Mouse (Mus musculus): ENCODE measurements around the gene Rbm44. TPM values are rescaled to one million over a fixed set of nuclear protein-coding genes. Genes with fewer than 3 reads are reported as not detected.

Gene Rbm44
- polyA plus RNA-seq, 1 experiment: 0.07 TPM

- TF ChIP-seq FLI1 (IDR thresholded peaks at IDR 0.05; ENCODE audit: low read length): no peak
- no peak for TF ChIP-seq GATA1 (IDR thresholded peaks at IDR 0.05; ENCODE audit: borderline replicate concordance, low read length)
- H3K36me3 ChIP-seq (replicated peaks; ENCODE audit: low read length): peaks cover 23% of the 10 kb centered on the region
- peaks cover 8% of the 10 kb centered on the region for H3K27me3 ChIP-seq (replicated peaks)
- no peak overlapping the region for H3K4me3 ChIP-seq (replicated peaks)
- peaks cover 59% of the 10 kb centered on the region for H3K4me1 ChIP-seq
- no peaks in the 10 kb centered on the region for H3K9me3 ChIP-seq
Measured at GRCm38 (mm10) chr1:91206336-91206735, 61.4 kb downstream of the Rbm44 start.

- TF ChIP-seq FLI1 (IDR thresholded peaks at IDR 0.05; ENCODE audit: low read length) (no peak), GATA1 (IDR thresholded peaks at IDR 0.05; ENCODE audit: borderline replicate concordance, low read length) (no peak)
- Histone ChIP-seq H3K36me3 (replicated peaks; ENCODE audit: low read length) (peaks cover 23% of the 10 kb centered on the region), H3K4me3 (replicated peaks) (no peak overlapping the region), H3K27me3 (replicated peaks) (peaks cover 8% of the 10 kb centered on the region), H3K9me3 (no peaks in the 10 kb centered on the region), H3K4me1 (peaks cover 63% of the 10 kb centered on the region)
Measured at GRCm38 (mm10) chr1:91206873-91207272, 62.0 kb downstream of the Rbm44 start.

- no peak for TF ChIP-seq GATA1 (IDR thresholded peaks at IDR 0.05; ENCODE audit: borderline replicate concordance, low read length)
- TF ChIP-seq FLI1 (IDR thresholded peaks at IDR 0.05; ENCODE audit: low read length): no peak
- Histone ChIP-seq H3K4me3 (replicated peaks) (no peak overlapping the region), H3K27me3 (replicated peaks) (peaks cover 10% of the 10 kb centered on the region), H3K9me3 (no peaks in the 10 kb centered on the region), H3K36me3 (replicated peaks; ENCODE audit: low read length) (peaks cover 23% of the 10 kb centered on the region), H3K4me1 (peaks cover 65% of the 10 kb centered on the region)
Measured at GRCm38 (mm10) chr1:91207334-91208074, 62.6 kb downstream of the Rbm44 start.

- Histone ChIP-seq H3K27me3 (replicated peaks) (peaks cover 10% of the 10 kb centered on the region), H3K4me3 (replicated peaks) (no peak overlapping the region), H3K4me1 (peaks cover 71% of the 10 kb centered on the region), H3K9me3 (no peaks in the 10 kb centered on the region), H3K36me3 (replicated peaks; ENCODE audit: low read length) (peaks cover 23% of the 10 kb centered on the region)
- TF ChIP-seq GATA1 (IDR thresholded peaks at IDR 0.05; ENCODE audit: borderline replicate concordance, low read length) (no peak), FLI1 (IDR thresholded peaks at IDR 0.05; ENCODE audit: low read length) (no peak)
Measured at GRCm38 (mm10) chr1:91209343-91209742, 64.5 kb downstream of the Rbm44 start.

GRCm38 (mm10) chr1:91209785-91210184 is 64.9 kb downstream of the Rbm44 start:
- Histone ChIP-seq H3K36me3 (replicated peaks; ENCODE audit: low read length) (peaks cover 23% of the 10 kb centered on the region), H3K4me1 (peaks cover 70% of the 10 kb centered on the region), H3K9me3 (no peaks in the 10 kb centered on the region), H3K27me3 (replicated peaks) (peaks cover 10% of the 10 kb centered on the region), H3K4me3 (replicated peaks) (no peak overlapping the region)
- no peak for TF ChIP-seq FLI1 (IDR thresholded peaks at IDR 0.05; ENCODE audit: low read length)
- TF ChIP-seq GATA1 (IDR thresholded peaks at IDR 0.05; ENCODE audit: borderline replicate concordance, low read length): no peak

- Histone ChIP-seq H3K4me1 (peaks cover 75% of the 10 kb centered on the region), H3K36me3 (replicated peaks; ENCODE audit: low read length) (peaks cover 21% of the 10 kb centered on the region), H3K4me3 (replicated peaks) (no peak overlapping the region), H3K9me3 (no peaks in the 10 kb centered on the region), H3K27me3 (replicated peaks) (peaks cover 10% of the 10 kb centered on the region)
- TF ChIP-seq FLI1 (IDR thresholded peaks at IDR 0.05; ENCODE audit: low read length): no peak
- TF ChIP-seq GATA1 (IDR thresholded peaks at IDR 0.05; ENCODE audit: borderline replicate concordance, low read length): no peak
Measured at GRCm38 (mm10) chr1:91211099-91211498, 66.2 kb downstream of the Rbm44 start.

- H3K4me3 ChIP-seq (replicated peaks): peak overlapping the region; percentile 24
- TF ChIP-seq FLI1 (IDR thresholded peaks at IDR 0.05; ENCODE audit: low read length) (no peak), GATA1 (IDR thresholded peaks at IDR 0.05; ENCODE audit: borderline replicate concordance, low read length) (no peak)
- H3K4me1 ChIP-seq: peaks cover 80% of the 10 kb centered on the region
- H3K36me3 ChIP-seq (replicated peaks; ENCODE audit: low read length): peaks cover 21% of the 10 kb centered on the region
- H3K9me3 ChIP-seq: no peaks in the 10 kb centered on the region
- peaks cover 10% of the 10 kb centered on the region for H3K27me3 ChIP-seq (replicated peaks)
Measured at GRCm38 (mm10) chr1:91211591-91212008, 66.7 kb downstream of the Rbm44 start.

- no peaks in the 10 kb centered on the region for H3K36me3 ChIP-seq (replicated peaks; ENCODE audit: low read length)
- no peak for TF ChIP-seq FLI1 (IDR thresholded peaks at IDR 0.05; ENCODE audit: low read length)
- TF ChIP-seq GATA1 (IDR thresholded peaks at IDR 0.05; ENCODE audit: borderline replicate concordance, low read length): no peak
- H3K27me3 ChIP-seq (replicated peaks): peaks cover 6% of the 10 kb centered on the region
- H3K4me3 ChIP-seq (replicated peaks): no peak overlapping the region
- peaks cover 80% of the 10 kb centered on the region for H3K4me1 ChIP-seq
- H3K9me3 ChIP-seq: no peaks in the 10 kb centered on the region
Measured at GRCm38 (mm10) chr1:91215264-91215663, 70.4 kb downstream of the Rbm44 start.

GRCm38 (mm10) chr1:91215981-91216380 is 71.1 kb downstream of the Rbm44 start:
- TF ChIP-seq FLI1 (IDR thresholded peaks at IDR 0.05; ENCODE audit: low read length): no peak
- TF ChIP-seq GATA1 (IDR thresholded peaks at IDR 0.05; ENCODE audit: borderline replicate concordance, low read length): no peak
- Histone ChIP-seq H3K27me3 (replicated peaks) (peaks cover 8% of the 10 kb centered on the region), H3K36me3 (replicated peaks; ENCODE audit: low read length) (no peaks in the 10 kb centered on the region), H3K9me3 (no peaks in the 10 kb centered on the region), H3K4me3 (replicated peaks) (peak overlapping the region; percentile 16), H3K4me1 (peaks cover 73% of the 10 kb centered on the region)

- peak overlapping the region; percentile 71 for H3K4me3 ChIP-seq (replicated peaks)
- H3K27me3 ChIP-seq (replicated peaks): peaks cover 8% of the 10 kb centered on the region
- H3K4me1 ChIP-seq: peaks cover 66% of the 10 kb centered on the region
- no peaks in the 10 kb centered on the region for H3K9me3 ChIP-seq
- TF ChIP-seq GATA1 (IDR thresholded peaks at IDR 0.05; ENCODE audit: borderline replicate concordance, low read length): no peak
- no peak for TF ChIP-seq FLI1 (IDR thresholded peaks at IDR 0.05; ENCODE audit: low read length)
- H3K36me3 ChIP-seq (replicated peaks; ENCODE audit: low read length): no peaks in the 10 kb centered on the region
Measured at GRCm38 (mm10) chr1:91216504-91217267, 71.8 kb downstream of the Rbm44 start.

Data from megakaryocyte, embryonic 14.5 days (primary cell).